Mouse (Mus musculus): Measurements from ENCODE around the gene Ptch2.

Ptch2 gene

DNA sequence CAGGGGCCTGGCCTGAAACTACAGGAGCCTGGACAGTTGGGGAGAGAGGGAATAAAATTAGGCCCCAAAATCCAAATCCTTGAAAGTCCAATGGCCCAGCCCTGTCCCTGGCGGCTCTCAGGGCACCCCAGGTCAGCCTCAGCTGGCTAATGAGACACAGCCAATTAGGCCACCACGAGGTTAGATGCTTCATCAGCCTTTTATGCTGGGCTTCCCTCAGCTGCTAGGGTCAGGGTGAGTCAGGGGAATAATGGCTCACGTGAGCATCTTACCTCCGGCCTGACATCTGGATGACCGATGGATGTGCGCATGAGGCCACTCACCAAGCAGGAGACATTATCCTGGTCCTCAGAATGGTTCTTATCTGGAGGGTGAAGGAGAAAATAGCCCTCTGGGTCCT, 34.9 kb downstream of the Ptch2 start:
- no peak for DNase-seq

DNA sequence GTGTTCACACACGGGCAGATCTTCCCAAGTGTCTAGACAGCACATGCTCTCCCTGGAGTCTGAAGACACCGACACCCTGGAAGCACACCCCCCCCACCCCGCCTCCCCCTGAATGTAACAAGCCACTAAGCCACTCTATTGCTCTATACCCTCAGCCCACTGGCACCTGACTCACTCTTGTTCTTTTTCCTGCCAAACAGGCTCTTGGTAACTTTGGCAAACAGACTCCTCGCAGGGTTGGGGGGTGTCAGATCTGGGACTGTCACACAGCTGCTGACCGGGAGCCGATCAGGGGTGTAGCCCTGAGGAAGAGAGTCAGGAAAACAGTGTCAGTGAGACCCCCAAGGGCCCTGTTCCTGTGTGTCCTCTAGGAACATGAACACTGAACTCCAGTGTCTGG, 35.3 kb downstream of the Ptch2 start:
- DNase-seq: no peak

DNA sequence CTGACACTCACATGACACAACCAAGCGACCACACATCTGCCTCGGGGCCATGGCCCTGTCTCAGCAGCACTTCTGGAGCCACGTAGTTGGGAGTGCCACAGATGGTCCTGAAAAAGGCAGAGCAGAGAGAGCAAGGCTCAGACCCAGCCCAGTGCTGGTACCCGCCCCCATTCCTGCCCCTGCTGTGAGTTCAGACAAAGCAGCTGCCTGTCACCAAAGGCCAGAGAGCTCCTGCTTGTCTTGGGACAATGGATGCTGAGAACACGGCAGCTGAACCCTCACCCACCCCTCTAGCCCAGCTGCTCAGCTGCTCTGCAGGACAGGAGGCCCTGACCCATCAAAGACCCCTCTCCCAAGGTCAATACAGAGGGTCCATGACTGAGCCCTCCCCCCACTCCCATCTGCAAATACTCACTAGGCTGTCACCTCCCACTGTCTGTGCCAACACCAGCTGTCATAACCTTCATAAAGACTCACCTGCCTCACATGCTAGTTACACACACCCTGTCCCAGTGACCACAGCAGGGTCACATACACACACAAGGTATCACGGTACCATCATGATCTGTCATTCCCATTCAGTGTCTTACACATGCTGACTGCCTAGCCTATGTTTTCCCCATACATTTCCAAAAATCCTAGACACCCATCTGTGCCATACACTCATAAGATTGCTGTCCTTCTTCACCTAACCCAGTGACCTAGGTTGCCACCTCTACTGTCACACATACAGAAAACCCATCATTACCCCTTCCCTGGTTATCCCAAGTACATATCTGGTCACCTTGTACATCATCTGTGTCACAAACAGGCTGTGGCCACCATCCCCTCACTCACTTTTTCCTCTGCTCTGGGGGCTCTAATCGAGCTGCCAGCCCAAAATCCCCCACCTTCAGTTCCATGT, 36.3 kb downstream of the Ptch2 start:
- no peak for DNase-seq

DNA sequence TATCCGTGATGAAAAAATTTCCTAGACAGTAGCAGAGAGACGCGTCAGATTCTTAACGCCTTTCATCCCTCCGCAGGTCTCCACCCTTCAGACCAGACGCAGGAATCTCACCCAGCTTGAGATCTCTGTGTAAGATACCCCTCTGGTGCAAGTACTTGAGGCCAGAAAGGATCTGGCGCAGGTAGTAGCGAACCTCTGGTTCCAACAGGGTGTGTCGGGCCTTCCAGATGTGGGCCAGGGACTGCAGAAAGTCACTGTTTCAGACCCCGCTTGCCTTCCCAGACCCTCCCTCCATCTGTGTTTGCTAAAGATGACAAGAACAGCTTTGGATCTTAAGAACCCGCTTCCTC, 36.9 kb downstream of the Ptch2 start:
- no peak for DNase-seq

DNA sequence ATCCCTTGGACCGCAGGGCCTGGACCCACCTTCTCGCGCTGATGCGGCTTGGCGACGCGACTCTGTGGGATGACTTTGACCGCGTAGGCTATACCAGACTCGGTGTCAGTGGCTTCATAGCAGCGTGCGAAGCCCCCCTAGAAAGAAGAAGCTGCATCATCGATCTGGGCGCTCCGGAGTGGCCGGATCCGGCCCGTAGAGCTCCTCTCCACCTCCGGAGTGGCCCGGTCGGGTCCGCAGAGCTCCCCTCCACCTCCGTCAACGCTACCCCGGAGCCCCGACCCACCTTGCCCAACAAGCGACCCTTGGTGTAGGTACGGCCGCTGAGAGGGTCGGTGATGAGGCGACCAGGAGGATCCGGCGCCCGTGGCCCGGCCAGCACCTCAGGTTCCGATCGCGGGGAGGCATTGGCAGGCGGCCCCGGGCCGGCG, 37.5 kb downstream of the Ptch2 start:
- no peak for DNase-seq

DNA sequence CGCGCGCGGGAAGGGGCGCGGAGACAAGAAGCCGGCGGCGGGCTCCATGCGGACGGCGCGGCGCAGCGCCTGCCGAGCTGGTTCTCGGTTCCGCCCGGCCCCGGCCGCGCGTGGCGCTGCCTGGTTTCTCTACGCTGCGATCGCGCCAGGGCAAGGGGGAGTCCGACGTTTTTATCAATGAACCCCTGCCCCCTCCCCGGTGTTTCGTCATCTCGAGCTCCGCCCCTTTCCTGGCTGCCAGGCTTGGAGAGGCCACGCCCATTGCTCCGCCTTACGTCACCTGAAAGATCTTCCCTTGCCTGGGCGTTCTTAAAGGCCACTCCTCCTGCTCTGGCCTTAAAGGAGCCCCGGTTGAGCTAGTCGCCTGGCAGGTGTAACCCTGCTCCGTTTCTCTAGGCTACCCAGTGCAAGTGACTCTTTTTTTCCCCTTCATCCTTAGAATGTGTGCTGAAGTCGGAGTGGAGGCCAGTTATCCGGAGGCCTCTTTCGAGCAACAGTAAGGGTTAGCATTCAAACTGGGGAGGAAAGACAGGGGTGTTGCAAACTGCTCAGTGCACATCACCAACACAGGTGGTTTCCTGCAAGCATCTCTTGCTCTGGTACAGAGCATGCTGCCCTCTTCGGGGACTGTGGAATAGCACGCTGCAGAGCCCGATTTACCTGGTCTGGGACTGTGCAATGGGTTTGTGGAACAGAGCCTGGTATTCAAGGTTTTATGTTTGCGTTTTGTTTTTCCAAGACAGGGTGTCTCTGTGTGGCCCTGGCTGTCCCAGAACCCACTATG, 38.1 kb downstream of the Ptch2 start, which contains the start of gene Plk3:
Plk3 (minus strand) TSS at position 147 of the 784 bp plus-strand sequence.
- peak; percentile 97 for DNase-seq

DNA sequence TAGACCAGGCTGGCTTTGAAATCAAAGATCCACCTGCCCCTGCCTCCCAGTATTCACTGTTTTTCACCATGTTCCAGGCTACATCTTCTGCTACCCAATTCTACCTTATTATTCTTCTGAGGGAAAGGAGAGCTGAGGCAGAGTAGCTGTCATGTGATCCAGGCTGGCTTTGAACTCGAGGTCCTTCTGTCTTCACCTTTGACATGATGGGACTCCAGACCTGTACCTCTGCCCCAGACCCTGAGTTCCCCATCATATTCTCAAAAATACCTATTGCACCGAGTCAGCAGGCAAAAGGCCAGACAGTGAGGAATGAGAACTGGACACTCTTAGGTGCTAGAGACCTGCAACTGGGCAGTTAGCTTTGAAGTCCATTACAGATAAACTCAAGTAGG, 38.7 kb downstream of the Ptch2 start:
- no peak for DNase-seq

DNA sequence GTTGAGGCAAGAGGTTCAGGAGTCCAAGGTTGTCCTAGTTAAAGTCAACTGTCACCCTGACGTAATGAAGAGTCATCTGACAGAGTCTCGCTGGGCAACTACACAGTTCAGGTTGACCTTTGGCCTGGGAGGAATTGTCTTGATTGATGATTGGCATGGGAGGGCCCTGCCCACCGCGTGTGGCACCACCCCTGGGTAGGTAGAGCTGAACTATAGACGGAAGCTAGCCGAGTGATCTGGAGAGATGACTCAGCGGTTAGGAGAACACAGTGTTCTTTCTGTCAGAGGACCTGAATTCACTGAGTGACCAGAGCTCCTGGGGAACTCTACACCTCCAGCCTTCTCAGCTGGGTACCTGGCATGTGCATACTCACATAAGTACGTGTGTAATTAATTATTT, 40.2 kb downstream of the Ptch2 start:
- no peak for DNase-seq

DNA sequence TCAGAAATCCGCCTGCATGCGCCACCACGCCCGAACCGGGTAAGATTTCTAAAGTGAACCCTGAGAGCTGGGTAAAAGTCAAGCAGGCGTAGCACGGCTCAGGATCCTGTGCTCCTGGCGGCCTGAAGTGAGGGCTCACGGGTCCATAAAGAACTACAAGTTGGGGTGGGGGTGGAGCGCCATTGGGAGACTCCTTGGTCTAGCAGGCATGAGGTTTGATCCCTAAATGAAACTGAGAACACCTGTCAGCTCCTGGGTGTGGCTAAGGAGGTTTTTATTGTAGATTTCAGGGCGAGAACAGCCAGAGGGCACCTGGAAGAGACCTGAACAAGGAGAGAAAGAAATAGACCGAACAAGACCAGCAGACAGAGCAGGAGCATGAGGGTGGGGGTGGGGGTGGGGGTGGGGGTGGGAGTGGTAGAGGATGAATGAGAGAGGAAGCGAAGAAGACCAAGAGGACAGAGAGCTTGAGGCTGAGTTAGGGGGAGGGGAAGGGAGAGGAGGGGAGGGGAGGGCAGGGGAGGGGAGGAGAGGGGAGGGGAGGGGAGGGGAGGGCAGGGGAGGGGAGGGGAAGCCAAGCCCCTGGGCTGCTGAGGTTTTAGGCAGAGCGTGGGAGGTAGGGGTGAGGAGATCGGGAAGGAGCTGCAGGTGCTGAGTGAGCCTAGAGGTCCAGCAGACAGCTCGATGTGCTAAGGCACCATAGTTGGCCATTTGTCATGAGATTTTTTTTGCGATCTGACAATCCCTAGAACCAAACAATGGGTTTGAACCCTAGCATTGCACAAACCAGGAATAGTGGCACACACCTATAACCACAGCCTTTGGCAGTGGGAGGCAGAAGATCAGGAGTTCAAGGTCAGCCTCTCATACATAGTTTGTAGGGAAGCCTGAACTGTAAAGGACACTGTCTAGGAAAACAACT, 42.7 kb downstream of the Ptch2 start:
- DNase-seq: no peak

DNA sequence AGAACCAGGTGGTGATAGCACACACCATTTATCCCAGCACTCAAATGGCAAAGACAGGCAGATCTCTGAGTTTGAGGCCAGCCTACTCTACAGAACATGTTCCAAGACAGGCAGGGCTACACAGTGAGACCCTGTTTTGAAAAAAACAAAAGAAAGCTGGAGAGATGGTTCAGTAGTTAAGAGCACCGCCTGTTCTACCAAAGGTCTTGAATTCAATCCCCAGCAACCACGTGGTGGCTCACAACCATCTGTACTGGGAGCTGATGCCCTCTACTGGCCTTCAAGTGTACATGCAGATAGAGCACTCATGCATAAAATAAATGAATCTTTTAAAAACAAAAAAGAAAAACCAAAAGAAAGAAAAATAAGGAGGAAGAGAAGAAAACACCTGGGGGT, 43.3 kb downstream of the Ptch2 start:
- no peak for DNase-seq

DNA sequence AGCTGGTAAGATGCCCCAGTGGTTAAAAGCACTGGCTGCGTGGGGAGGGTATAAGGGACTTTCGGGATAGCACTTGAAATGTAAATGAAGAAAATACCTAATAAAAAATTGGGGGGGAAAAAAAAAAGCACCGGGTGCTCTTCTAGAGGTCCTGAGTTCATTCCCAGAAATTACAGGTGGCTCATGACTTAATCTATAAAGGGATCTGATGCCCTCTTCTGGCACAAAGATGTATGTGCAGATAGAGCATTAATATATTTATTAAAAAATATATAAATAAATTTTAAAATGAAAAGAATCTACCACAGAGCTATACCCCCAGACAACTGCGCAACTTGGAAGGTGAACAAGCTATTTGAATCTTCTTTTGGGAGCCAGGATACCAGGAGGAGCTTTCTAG, 44.7 kb downstream of the Ptch2 start:
- no peak for DNase-seq

DNA sequence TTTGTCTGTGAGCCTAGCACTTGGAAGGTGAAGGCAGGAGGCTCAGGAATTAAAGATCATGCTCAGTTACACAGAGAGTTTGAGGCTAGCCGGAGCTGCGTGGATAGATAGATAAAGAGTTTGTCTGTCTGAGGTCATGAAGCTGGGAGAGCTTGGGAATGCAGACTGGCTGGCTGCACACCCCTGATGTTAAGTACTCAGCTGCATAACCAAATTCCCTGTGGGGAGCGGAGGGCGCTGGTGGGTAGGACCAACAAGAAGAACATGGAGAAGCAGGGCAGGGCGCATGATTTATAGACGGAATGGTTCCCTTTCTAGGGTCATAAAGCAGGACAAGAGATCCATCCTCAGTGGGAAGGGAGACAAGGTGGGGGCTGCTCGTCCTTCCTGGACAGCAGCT, 47.1 kb downstream of the Ptch2 start:
- DNase-seq: no peak

DNA sequence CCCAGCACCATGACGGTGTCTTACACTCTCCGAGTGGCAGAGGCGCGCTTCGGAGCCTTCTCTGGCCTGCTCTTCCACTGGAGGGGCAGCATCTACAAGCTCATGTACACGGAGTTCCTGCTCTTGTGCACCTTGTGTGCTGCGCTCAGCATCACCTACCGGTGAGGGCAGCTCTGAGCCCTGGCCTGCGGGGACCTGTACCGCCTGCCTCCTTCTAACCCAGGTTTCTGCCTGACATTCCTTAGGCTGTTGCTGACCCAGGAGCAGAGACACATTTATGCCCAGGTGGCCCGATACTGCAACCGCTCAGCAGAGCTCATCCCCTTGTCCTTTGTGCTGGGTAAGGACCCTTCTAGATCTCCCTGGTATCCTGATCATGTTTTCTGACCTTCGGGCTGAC, 49.4 kb downstream of the Ptch2 start:
- no peak for DNase-seq

DNA sequence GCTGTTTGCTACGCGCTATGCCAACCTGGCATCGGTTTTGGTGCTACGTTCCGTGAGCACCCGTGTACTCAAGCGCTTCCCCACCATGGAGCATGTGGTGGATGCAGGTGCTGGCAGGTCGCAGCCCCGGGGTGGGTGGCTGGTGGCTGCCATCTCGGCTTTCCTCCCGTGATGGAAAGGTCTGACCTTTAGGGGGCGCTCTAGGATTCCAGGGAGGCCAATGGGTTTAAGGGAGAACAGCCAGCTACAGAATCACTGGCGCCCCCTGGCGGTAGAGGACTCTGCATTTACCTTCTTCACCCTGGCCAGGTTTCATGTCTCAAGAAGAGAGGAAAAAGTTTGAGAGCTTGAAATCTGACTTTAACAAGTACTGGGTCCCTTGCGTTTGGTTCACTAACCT, 50.3 kb downstream of the Ptch2 start:
- DNase-seq: peak; percentile 82

DNA sequence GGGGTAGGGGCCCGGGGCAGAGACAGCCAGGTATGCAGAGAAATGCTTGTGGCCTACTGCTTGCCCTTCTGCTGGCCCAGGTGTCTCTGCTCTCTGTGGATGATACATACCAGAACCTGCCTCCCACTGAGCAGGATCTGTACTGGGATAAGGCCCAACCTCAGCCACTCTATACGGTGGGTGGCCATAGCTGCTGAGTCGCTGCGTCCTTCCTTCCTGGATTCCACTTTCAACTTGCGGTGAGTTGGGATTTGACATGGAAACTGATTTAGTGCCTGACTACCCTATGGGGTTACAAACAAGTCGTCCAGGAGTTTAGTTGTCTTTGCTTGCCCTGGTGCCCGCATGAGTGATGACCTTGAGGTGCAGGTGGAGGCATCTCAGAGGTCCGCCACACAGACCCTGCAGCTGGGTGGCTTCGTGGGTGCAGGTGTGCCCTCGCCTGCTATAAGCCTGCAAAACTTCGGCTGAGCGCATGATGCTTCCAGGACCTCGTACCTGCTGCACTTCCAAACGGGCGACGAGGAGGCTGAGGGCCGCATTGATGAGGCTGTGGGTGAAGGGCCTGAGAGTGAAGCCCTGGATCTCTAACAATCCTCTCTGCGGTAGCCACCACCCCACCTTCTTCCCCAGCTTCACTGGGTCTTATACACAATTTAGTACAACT, 52.3 kb downstream of the Ptch2 start:
- no peak for DNase-seq

DNA sequence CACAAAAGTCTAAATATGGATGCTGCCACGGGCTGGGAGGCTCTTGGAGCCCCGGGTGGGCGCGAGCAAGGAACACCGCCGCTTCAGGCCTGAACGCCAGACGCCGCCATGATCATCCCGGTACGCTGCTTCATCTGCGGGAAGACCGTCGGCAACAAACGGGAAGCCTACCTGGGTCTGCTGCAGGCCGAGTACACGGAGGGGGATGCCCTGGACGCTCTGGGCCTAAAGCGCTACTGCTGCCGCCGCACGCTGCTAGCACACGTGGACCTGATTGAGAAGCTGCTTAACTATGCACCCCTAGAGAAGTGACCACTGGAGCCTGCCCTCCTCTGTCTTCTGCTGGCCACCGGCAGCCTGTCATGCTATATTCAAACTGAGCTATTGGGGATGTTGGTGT, 52.9 kb downstream of the Ptch2 start:
- DNase-seq: no peak

DNA sequence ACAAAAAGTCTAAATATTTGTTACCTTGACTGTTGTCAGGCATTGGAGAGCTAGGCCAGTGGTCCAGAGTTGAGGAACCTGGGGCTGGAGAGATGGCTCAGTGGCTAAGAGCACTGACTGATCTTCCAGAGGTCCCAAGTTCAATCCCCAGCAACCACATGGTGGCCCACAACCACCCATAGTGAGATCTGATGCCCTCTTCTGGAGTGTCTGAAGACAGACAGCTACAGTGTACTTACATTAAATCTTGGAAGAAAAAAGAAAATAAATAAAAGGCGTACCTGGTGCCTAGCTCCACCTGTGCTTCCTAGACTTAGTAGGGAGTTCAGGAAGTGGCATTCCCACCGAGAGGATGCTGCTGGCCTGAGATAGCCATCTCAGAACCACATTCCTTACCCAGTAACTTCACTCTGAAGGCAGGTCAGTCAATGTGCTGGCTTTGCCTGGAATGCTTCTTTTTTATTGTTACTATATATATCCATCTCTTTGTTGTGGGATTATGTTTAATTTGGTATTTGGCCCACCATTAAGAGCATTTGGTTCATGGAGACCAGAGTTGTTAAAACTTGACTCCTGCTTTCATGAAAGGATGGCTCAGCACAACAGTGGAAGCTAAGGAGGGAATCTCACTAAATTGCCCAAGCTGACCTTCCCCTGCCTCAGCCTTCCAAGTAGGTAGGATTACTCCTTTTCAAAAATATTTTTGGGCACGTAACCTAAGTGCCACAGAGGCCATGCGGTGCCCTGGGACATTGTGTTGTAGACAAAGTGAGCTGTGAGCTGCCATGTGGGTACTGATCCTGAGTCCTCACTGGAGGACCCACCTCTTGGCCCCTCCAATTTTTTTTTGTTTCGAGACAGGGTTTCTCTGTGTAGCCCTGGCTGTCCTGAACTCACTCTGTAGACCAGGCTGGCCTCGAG, 53.7 kb downstream of the Ptch2 start:
- no peak for DNase-seq

DNA sequence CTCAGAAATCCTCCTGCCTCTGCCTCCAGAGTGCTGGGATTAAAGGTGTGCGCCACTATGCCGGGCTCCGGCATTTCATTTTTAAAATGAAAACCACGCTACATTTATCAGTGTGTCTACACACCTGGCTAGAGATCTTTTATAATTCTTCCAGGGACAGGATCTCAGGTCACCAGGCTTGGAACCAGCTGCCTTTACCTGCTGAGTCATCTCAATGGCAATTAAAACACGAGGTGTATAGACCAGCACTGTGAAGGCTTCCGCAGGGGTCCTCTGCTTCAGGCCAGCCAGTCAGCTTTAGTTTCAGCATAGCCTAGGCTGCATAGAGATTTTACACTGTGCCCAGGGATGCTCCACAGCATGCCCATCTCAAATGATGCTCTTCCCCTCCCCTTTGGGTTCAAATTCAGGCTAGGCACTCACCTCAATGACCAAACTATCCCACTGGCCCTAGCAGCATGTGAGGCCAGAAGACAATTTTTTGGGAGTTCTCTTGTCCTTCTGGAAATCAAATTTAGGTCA, 54.4 kb downstream of the Ptch2 start:
- DNase-seq: no peak

DNA sequence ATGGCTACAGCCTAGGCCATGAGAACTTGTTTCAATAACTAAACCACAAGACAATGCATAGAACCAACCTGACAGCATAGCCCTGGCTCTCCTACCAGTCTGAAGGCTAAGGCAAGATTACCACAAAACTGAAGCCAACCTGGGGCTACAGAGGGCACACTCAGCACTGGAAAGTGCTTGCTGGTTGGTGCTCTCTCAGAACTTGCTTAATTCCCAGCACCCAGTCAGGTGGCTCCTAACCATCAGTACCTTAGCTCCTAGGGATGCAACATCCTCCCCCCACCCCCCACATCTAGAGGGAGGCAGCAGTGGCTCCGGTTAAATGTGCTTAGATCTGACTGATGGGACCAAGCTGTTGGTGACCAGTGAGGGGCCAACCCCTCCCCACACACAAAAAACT, 55.5 kb downstream of the Ptch2 start:
- no peak for DNase-seq

DNA sequence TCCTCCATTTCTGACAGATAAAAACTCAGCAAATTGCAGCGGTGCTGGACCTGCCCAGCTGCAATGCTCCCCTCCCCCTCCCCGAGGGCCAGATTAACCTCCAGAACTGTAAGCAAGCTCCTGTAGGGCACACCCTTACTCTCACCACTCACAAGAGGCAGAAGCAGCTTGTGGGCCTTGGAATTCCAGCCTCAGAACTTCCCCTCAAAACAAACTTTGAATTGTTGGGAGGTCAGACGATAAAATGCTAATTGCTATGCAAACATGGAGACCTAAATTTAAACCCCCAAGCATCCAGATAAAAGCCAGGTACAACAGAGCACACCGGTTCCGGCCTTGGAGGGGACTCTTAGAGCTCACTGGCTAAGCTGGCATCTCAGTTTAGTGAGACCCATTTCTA, 56.8 kb downstream of the Ptch2 start:
- DNase-seq: no peak
